Mouse (Mus musculus) erythroblast, embryonic 14.5 days (primary cell): ENCODE measurements around the gene Zfp428.

ENCODE experiments used
- GATA1 ChIP-seq: IDR thresholded peaks from 2 replicates; pipeline ENCODE4 v1.6.1; 2012; ENCODE audit warnings: low read length, inconsistent platforms, mixed read lengths
- TAL1 ChIP-seq: IDR thresholded peaks from 3 replicates; pipeline ENCODE4 v1.6.1; 2012; ENCODE audit warnings: low read length, inconsistent platforms, mixed read lengths

DNA sequence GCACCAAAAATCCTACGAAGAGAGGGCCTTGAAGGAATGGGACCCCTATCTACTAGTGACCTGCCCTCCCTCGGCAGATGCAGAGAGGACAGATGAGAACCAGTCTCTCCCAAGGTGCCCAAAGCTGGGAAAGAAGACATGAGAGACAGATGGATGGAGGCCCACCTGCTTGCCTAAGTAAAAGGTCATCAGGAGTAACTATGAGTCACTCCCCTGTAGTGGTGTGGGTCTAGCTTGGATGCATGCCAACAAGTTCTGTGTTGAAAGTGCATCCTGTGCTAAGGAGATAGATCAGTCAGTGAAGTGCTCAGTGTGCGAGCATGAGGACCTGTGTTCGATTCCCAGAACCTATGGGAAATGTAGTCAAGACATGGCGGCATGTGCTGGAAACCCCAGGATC is 27.9 kb upstream of the Zfp428 start:
- TF ChIP-seq GATA1, result no peak
- no peak for TF ChIP-seq TAL1
